Mouse (Mus musculus): ENCODE measurements around the gene Tanc2.
A peak's percentile ranks its signal among the peaks of the same experiment; 100 is the strongest.

Gene Tanc2

GRCm38 (mm10) chr11:105835209-105835608, 245.4 kb downstream of the Tanc2 start:
- DNase-seq (ENCODE audit: low read depth, low spot score): no peak

DNA sequence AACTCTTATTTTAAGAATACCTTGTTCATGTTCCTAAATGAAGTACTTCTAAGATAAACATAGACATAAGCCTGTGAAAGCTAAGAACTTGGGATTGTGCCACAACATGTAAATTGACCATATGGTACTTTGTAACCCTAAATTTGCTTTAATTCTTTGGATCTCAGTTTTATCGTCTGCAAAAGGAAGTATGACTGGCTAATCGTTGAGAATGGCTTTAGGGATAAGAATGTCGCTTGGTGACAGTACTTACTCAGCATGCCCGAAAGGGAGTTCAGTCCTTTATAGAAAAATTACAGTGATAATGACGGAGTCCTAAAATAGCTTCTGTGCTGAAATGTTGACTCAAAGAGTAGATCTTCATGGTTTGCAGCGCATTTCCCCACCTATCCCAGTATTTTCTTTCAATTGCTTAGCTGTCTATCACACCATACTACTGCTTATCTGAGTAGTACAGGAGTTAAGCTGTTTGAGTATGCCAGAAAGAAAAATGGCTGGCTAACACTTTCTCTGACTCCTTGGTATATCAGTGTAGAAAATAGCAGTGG, 246.6 kb downstream of the Tanc2 start:
- DNase-seq (ENCODE audit: low read depth, low spot score): no peak

GRCm38 (mm10) chr11:105837962-105838361, 248.2 kb downstream of the Tanc2 start:
- DNase-seq (ENCODE audit: low read depth, low spot score): no peak

DNA sequence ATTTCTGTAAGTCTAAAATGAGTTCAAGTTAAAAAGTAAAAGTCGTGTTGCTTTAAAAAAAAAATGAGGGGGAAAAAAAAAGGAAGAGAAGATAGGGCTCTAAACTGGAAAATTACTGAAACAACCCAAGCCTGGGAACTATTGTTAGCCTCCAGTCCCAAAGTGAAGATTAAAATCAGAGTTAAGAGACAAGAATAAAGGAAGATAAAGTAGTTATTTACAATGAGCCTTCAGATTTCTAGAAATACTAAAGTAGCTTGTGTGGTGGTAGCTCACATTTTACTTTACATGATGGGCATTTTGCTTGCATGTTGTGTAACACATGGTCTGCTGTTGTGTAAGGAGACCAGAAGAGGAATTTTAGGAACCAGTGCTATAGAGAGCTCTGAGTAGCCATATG, 256.1 kb downstream of the Tanc2 start:
- DNase-seq (ENCODE audit: low read depth, low spot score): no peak

- DNase-seq (ENCODE audit: low read depth, low spot score): no peak
Measured at GRCm38 (mm10) chr11:105855504-105855903, 265.7 kb downstream of the Tanc2 start.

DNA sequence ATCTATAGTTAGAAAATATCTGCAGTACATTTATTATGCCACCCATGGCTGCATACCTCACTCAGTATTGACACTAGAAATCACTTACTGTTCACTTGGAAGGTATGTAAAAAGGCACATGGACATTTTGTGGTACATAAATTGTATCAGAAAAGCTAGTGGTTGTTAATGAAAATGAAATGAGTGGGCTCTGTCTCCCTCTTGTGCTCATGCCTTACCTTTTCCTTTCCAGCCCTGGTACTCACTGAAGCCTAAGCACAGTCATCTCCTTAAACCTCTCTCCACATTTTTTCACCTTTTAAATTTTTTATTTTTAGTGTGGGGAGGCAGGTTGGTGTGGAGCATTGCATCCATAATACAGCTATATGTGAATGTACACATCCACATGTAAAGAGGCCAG, 268.3 kb downstream of the Tanc2 start:
- DNase-seq (ENCODE audit: low read depth, low spot score): no peak

GRCm38 (mm10) chr11:105885558-105885957, 295.8 kb downstream of the Tanc2 start:
- no peak for DNase-seq (ENCODE audit: low read depth, low spot score)

GRCm38 (mm10) chr11:105887281-105887680, 297.5 kb downstream of the Tanc2 start:
- no peak for DNase-seq (ENCODE audit: low read depth, low spot score)

- no peak for DNase-seq (ENCODE audit: low read depth, low spot score)
Measured at GRCm38 (mm10) chr11:105899151-105899550, 309.4 kb downstream of the Tanc2 start.

DNA sequence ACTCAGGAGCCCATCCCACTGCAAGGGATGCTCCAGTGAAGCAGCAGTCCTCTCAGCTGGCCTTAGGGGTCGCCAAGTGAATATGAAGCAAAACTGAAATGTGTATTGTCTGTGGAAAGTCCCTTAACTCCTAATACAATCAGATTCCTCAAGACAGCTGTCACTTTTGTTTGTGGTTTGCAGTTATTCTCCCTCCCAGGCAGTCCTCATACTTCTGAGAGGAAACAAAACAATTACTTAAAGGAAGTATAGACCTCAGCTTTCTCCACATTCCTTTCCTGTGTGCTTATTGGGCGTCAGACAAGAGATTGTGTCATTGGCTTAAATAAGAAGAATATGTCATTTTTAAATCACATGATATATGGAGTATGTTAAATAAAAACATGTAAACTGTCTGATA, 311.7 kb downstream of the Tanc2 start:
- no peak for DNase-seq (ENCODE audit: low read depth, low spot score)

- no peak for DNase-seq (ENCODE audit: low read depth, low spot score)
Measured at GRCm38 (mm10) chr11:105902956-105903355, 313.2 kb downstream of the Tanc2 start.

DNA sequence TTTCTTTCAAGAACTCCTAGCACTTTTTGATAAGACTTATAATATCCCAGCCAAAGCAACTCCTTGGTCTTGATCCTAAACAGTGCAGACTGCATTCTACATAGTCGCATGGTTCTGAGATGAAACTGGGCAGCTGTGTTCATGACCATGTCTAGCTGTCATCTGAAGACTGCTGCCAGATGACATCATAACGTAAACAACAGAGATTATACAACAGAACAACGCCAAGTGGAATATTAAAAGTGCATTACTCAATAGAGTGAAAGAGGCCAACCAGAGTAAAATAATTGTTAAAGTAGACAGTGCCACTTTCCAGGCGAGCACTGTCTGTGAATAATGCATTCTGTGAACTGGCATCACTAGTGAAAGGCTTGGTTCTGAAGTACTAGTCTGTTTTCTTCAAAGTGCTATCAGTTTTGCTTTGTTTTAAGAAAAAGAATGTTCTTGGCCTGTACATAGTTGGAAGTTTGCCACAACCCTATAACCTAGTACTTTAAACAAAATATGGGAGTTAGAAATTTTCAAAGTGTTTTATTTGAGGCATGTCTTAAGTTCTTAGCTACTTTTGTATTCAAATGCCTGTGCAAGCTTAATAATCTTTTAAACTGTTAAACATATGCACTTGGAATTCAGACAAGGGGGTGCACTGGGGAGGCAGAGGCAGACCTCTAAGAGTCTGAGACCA, 315.9 kb downstream of the Tanc2 start:
- no peak for DNase-seq (ENCODE audit: low read depth, low spot score)

DNA sequence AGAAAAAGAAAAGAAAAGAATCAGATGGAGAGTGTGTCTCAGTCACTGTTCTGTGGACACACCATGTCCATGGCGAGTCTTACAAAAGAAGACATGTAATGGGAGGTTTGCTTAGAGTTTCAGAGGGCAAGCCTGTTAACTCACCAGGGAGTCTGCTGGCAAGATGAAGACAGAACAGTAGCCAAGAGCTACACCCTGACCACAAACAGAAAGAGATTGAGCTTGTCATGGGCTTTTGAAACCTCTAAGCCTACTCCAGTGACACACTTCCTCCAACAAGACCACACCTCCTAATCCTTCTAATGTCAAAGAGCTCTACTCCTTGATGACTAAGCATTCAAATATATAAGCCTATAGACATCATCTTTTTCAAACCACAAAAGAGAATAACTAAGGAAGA, 317.6 kb downstream of the Tanc2 start:
- no peak for DNase-seq (ENCODE audit: low read depth, low spot score)

- DNase-seq (ENCODE audit: low read depth, low spot score): no peak
Measured at GRCm38 (mm10) chr11:105908926-105909325, 319.1 kb downstream of the Tanc2 start.

- no peak for DNase-seq (ENCODE audit: low read depth, low spot score)
Measured at GRCm38 (mm10) chr11:105909617-105910016, 319.8 kb downstream of the Tanc2 start.

GRCm38 (mm10) chr11:105911149-105911548, 321.4 kb downstream of the Tanc2 start:
- no peak for DNase-seq (ENCODE audit: low read depth, low spot score)

- DNase-seq (ENCODE audit: low read depth, low spot score): peak; percentile 60
Measured at GRCm38 (mm10) chr11:105911592-105912375, 322.0 kb downstream of the Tanc2 start.

DNA sequence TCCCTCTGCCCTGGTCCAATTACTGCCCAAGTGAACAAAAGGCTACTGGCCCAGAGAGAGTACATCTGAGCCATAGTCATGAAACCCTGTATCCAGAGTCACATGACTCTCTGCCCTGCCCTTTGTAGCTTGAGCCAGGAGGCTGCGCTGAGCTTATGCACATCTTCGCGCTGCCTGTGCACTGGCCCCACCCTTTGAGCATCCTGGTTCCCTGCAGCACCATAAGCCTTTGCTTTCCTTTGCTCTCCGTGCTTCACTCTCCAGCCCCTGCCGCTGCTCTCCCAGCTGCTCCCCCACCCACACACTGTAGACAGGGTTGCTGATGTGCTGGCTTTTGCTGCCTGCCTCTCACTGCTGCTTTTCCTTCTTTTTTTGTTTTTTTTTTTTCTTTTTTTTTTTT, 323.8 kb downstream of the Tanc2 start:
- no peak for DNase-seq (ENCODE audit: low read depth, low spot score)

- DNase-seq (ENCODE audit: low read depth, low spot score): no peak
Measured at GRCm38 (mm10) chr11:105920098-105920785, 330.5 kb downstream of the Tanc2 start.

DNA sequence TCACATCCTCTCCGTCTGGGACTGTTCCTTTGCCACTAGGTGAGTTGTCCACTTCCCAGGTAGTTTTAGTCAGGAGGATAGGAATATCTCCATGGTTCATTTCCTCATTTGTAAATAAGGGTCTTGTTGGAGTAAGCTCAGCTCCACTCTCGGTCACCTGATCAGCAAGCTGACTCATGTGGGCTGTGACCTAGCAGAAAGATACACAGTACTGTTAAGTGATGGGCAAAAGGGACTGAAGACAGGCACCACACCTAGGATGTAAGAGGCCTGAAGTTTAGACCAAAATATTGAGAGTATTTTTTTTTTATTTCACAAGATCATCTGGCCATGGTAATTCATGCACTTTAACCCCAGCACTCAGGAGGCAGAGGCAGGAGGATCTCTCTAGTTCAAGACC, 331.1 kb downstream of the Tanc2 start:
- no peak for DNase-seq (ENCODE audit: low read depth, low spot score)

GRCm38 (mm10) chr11:105921275-105921674, 331.5 kb downstream of the Tanc2 start:
- no peak for DNase-seq (ENCODE audit: low read depth, low spot score)
